Mouse (Mus musculus) adrenal gland, postnatal 36 days (tissue): ENCODE measurements around the gene Ccnb1. TPM values are rescaled to one million over a fixed set of nuclear protein-coding genes. Genes with fewer than 3 reads are reported as not detected.
"Not testable (repeated sequence)": the region's sequence is repeated elsewhere in the genome, so short reads cannot be mapped to it uniquely, and the experiment has no call there.

ENCODE experiments used
- DNase-seq, 2 experiments: peaks; one replicate each; pipeline ENCODE4 v3.0.0; 2021; ENCODE audit warnings: mixed read lengths in 1 of 2
- long read RNA-seq, 2 experiments: library from polyadenylated mRNA; stranded (forward); transcript quantifications; one replicate each; pipeline ENCODE4 v2.0.0; 2021; ENCODE audit warnings: borderline sequencing depth in 2 of 2
- total RNA-seq, 2 experiments: library from RNA; stranded (reverse); gene quantifications; 2 replicates each; pipeline ENCODE4 v1.2.3; 2021

The Ccnb1 gene
- 1 to 10 TPM; 5.5 to 6.5 TPM for total RNA-seq
- long read RNA-seq, experiment 1, transcript Ccnb1-201 (9 exons, 2,489 nt), result major isoform, 12 of 12 reads
- long read RNA-seq, experiment 1, partial matches to known transcripts, result 0 of 12 reads
- long read RNA-seq, experiment 1, other reads (novel, unspliced or antisense), result 0 of 12 reads
- long read RNA-seq, experiment 2, partial matches to known transcripts, result 1 of 3 reads
- long read RNA-seq, experiment 2, other reads (novel, unspliced or antisense), result 0 of 3 reads

GRCm38 (mm10) chr13:100786414-100786867, at the start of gene Ccnb1:
TSS of gene Ccnb1 (minus strand) at chr13:100786570.
- peak; percentile 94 to 95 for DNase-seq

GRCm38 (mm10) chr13:100834777-100835176, 48.4 kb upstream of the Ccnb1 start:
- no peak for DNase-seq

- no peak for DNase-seq
Measured at GRCm38 (mm10) chr13:100833640-100834002, 47.3 kb upstream of the Ccnb1 start.

GRCm38 (mm10) chr13:100832741-100833639, 46.6 kb upstream of the Ccnb1 start, which contains the start of gene Slc30a5:
TSS of gene Slc30a5 (minus strand) at chr13:100833427.
- DNase-seq, result peak; percentile 99 to 100

- DNase-seq, result no peak
Measured at GRCm38 (mm10) chr13:100832188-100832587, 45.8 kb upstream of the Ccnb1 start.

- DNase-seq, result no peak
Measured at GRCm38 (mm10) chr13:100831123-100831522, 44.8 kb upstream of the Ccnb1 start.

GRCm38 (mm10) chr13:100825627-100826410, 39.4 kb upstream of the Ccnb1 start:
- no peak for DNase-seq

- DNase-seq, result no peak
Measured at GRCm38 (mm10) chr13:100824916-100825315, 38.5 kb upstream of the Ccnb1 start.

GRCm38 (mm10) chr13:100824306-100824705, 37.9 kb upstream of the Ccnb1 start:
- DNase-seq, result no peak

- DNase-seq, result no peak
Measured at GRCm38 (mm10) chr13:100823863-100824262, 37.5 kb upstream of the Ccnb1 start.

GRCm38 (mm10) chr13:100814451-100814850, 28.1 kb upstream of the Ccnb1 start:
- DNase-seq, result no peak

GRCm38 (mm10) chr13:100805776-100806175, 19.4 kb upstream of the Ccnb1 start:
- DNase-seq, result no peak

- no peak for DNase-seq
Measured at GRCm38 (mm10) chr13:100797171-100797570, 10.8 kb upstream of the Ccnb1 start.

- DNase-seq, result no peak
Measured at GRCm38 (mm10) chr13:100789083-100789482, 2.7 kb upstream of the Ccnb1 start.

- not testable (repeated sequence) for DNase-seq
Measured at GRCm38 (mm10) chr13:100788057-100788456, 1.7 kb upstream of the Ccnb1 start.

- DNase-seq, result no peak
Measured at GRCm38 (mm10) chr13:100787316-100788010, 1.1 kb upstream of the Ccnb1 start.

- no peak for DNase-seq
Measured at GRCm38 (mm10) chr13:100785806-100786413, 460 bp downstream of the Ccnb1 start.

- DNase-seq, result no peak
Measured at GRCm38 (mm10) chr13:100777491-100777890, 8.9 kb downstream of the Ccnb1 start.

GRCm38 (mm10) chr13:100776710-100777109, 9.7 kb downstream of the Ccnb1 start:
- no peak for DNase-seq

GRCm38 (mm10) chr13:100776056-100776419, 10.3 kb downstream of the Ccnb1 start:
- no peak for DNase-seq
